Mouse (Mus musculus): ENCODE measurements around the gene Shroom4.

- TF ChIP-seq POLR2A (IDR thresholded peaks at IDR 0.05; ENCODE audit: extremely low read depth, insufficient read depth, low read length) (no peak), CTCF (IDR thresholded peaks at IDR 0.05; ENCODE audit: low read depth, low read length) (no peak)
Measured at GRCm38 (mm10) chrX:6518421-6518820, 118.8 kb downstream of the Shroom4 start.
